Mouse (Mus musculus) left cerebral cortex, adult 2 months (tissue): ENCODE measurements at regions not wholly inside any gene's neighbourhood (a gene's known extent, or its start where the extent isn't known, plus 50 kb on each side); places are given as distances from the start of the nearest gene placed in this dataset.
A peak's percentile ranks its signal among the peaks of the same experiment; 100 is the strongest.

Experiments used
- DNase-seq, 2 experiments: peaks; one replicate each; pipeline ENCODE4 v3.0.0; 2021 to 2022; ENCODE audit warnings: low spot score in 2 of 2, mixed read lengths in 1 of 2; ENCODE audit errors: extremely low spot score in 1 of 2
- H3K27ac ChIP-seq: fragments of 200-600 bp; 2 replicates; pipeline ENCODE4 v1.8.1; 2022
- H3K4me3 ChIP-seq: fragments of 200-600 bp; 2 replicates; pipeline ENCODE4 v1.8.1; 2022
- CTCF ChIP-seq: fragments of 200-600 bp; IDR thresholded peaks from 2 replicates; pipeline ENCODE4 v1.8.1; 2022; ENCODE audit warnings: antibody characterized with exemption, mild to moderate bottlenecking, moderate library complexity
- intact Hi-C: fragments of 180-260 bp; cut with DNase I; formaldehyde crosslinking; loops from one replicate; pipeline ENCODE4 v1.15.1; 2025

- Histone ChIP-seq H3K27ac (no peak overlapping the region), H3K4me3 (no peak overlapping the region)
- DNase-seq = no peak
- intact Hi-C loops = no loop called here
- TF ChIP-seq CTCF = no peak
Observed at GRCm38 (mm10) chr2:179352676-179353075, 89.6 kb upstream of the Cdh4 start.

- intact Hi-C loops = no loop called here
- no peak for DNase-seq
- no peak overlapping the region for H3K4me3 ChIP-seq
- no peak overlapping the region for H3K27ac ChIP-seq
- TF ChIP-seq CTCF = no peak
Observed at GRCm38 (mm10) chr2:179354866-179355265, 87.4 kb upstream of the Cdh4 start.

- Histone ChIP-seq H3K27ac (no peak overlapping the region), H3K4me3 (0 out of 2 replicates have a peak overlapping the region, but pooled peaks have one; percentile 9)
- intact Hi-C loops = no loop called here
- no peak for DNase-seq
- TF ChIP-seq CTCF = no peak; the same call in 1 of the 2 replicates
Observed at GRCm38 (mm10) chr2:179370882-179371546, 71.2 kb upstream of the Cdh4 start.

- DNase-seq = peak in 1 of 2 experiments; percentile 17
- intact Hi-C loops = no loop called here
- Histone ChIP-seq H3K4me3 (0 out of 2 replicates have a peak overlapping the region, but pooled peaks have one; percentile 9), H3K27ac (no peak overlapping the region)
- TF ChIP-seq CTCF = peak; percentile 16
Observed at GRCm38 (mm10) chr2:179371553-179371952, 70.7 kb upstream of the Cdh4 start.

GRCm38 (mm10) chr2:179379691-179380443 lies 62.4 kb upstream of the Cdh4 start:
- no peak overlapping the region for H3K27ac ChIP-seq
- H3K4me3 ChIP-seq = no peak overlapping the region
- no peak for DNase-seq
- intact Hi-C loops = no loop called here
- no peak for TF ChIP-seq CTCF

- no peak overlapping the region for H3K4me3 ChIP-seq
- DNase-seq = no peak
- no peak overlapping the region for H3K27ac ChIP-seq
- intact Hi-C loops = no loop called here
- no peak for TF ChIP-seq CTCF
Observed at GRCm38 (mm10) chr2:179380444-179380705, 61.9 kb upstream of the Cdh4 start.

GRCm38 (mm10) chr2:179381916-179382315 lies 60.3 kb upstream of the Cdh4 start:
- no peak for TF ChIP-seq CTCF
- Histone ChIP-seq H3K27ac (no peak overlapping the region), H3K4me3 (no peak overlapping the region)
- intact Hi-C loops = no loop called here
- DNase-seq = no peak

- no peak for DNase-seq
- Histone ChIP-seq H3K27ac (no peak overlapping the region), H3K4me3 (no peak overlapping the region)
- no peak for TF ChIP-seq CTCF
- intact Hi-C loops = no loop called here
Observed at GRCm38 (mm10) chr2:179382594-179382993, 59.6 kb upstream of the Cdh4 start.

- no peak for DNase-seq
- Histone ChIP-seq H3K4me3 (no peak overlapping the region), H3K27ac (no peak overlapping the region)
- intact Hi-C loops = no loop called here
- no peak for TF ChIP-seq CTCF
Observed at GRCm38 (mm10) chr2:179386871-179387270, 55.4 kb upstream of the Cdh4 start.

GRCm38 (mm10) chr2:179390486-179390885 lies 51.7 kb upstream of the Cdh4 start:
- no peak overlapping the region for H3K4me3 ChIP-seq
- intact Hi-C loops = loop anchor here (2.0 kb wide), 1 partner anchor 152 kb away; no protein-coding TSS in a partner anchor
- DNase-seq = no peak
- no peak for TF ChIP-seq CTCF
- no peak overlapping the region for H3K27ac ChIP-seq

- no peak overlapping the region for H3K27ac ChIP-seq
- DNase-seq = no peak
- intact Hi-C loops = loop anchor here (2.0 kb wide), 1 partner anchor 152 kb away; no protein-coding TSS in a partner anchor
- H3K4me3 ChIP-seq = no peak overlapping the region
- TF ChIP-seq CTCF = no peak
Observed at GRCm38 (mm10) chr2:179390924-179391461, 51.2 kb upstream of the Cdh4 start.
